Mouse (Mus musculus) liver, embryonic 11.5 days (tissue): ENCODE results near the gene Mbtps1. TPM values are rescaled to one million over a fixed set of nuclear protein-coding genes. Genes with fewer than 3 reads are reported as not detected.

ENCODE experiments used
- ATAC-seq: fragments of 200-750 bp; cut with Nextera tagmentation; replicated peaks from 2 replicates; pipeline ENCODE4 v1.8.0; 2017; ENCODE audit warnings: moderate number of reproducible peaks, mild to moderate bottlenecking, moderate TSS enrichment, moderate library complexity; ENCODE audit not compliant: low FRiP score
- DNase-seq: peaks from one replicate; pipeline ENCODE4 v3.0.0-alpha.2; 2017; ENCODE audit warnings: low spot score
- H3K27ac ChIP-seq: fragments of 300-500 bp; sonication (generic); 2 replicates; pipeline ENCODE4 v1.5.1; 2014; ENCODE audit warnings: mild to moderate bottlenecking, low read depth, low read length, control low read depth
- H3K27me3 ChIP-seq: fragments of 300-500 bp; sonication (generic); replicated peaks from 2 replicates; pipeline ENCODE4 v1.6.1; 2014; ENCODE audit warnings: low read length, mixed read lengths; ENCODE audit not compliant: control insufficient read depth, insufficient read depth
- H3K36me3 ChIP-seq: fragments of 300-500 bp; sonication (generic); 2 replicates; pipeline ENCODE4 v1.6.1; 2014; ENCODE audit warnings: mild to moderate bottlenecking, low read length, moderate library complexity, mixed read lengths; ENCODE audit not compliant: control insufficient read depth, insufficient read depth
- H3K4me1 ChIP-seq: fragments of 300-500 bp; sonication (generic); replicated peaks from 2 replicates; pipeline ENCODE4 v1.6.1; 2014; ENCODE audit warnings: low read length, mixed read lengths; ENCODE audit not compliant: control insufficient read depth, insufficient read depth
- H3K4me2 ChIP-seq: fragments of 300-500 bp; sonication (generic); 2 replicates; pipeline ENCODE4 v1.6.1; 2014; ENCODE audit warnings: mild to moderate bottlenecking, control low read depth, moderate library complexity
- H3K4me3 ChIP-seq: fragments of 300-500 bp; sonication (generic); 2 replicates; pipeline ENCODE4 v1.5.1; 2014; ENCODE audit warnings: low read depth, low read length, control low read depth
- H3K9ac ChIP-seq: fragments of 300-500 bp; sonication (generic); 2 replicates; pipeline ENCODE4 v1.6.1; 2014; ENCODE audit warnings: low read depth, low read length, control low read depth
- H3K9me3 ChIP-seq: fragments of 300-500 bp; sonication (generic); 2 replicates; pipeline ENCODE4 v1.6.1; 2016; ENCODE audit warnings: low read length, inconsistent platforms, mixed read lengths; ENCODE audit not compliant: control insufficient read depth
- WGBS: fragments of 180-500 bp; shearing (Covaris S2); extraction: QIAGEN DNeasy Blood & Tissue Kit; methylation state at CpG from one replicate; pipeline ENCODE4 v1.1.7; 2014; 5-methylcytosine and 5-hydroxymethylcytosine counted together
- polyA plus RNA-seq: library from polyadenylated mRNA; unstranded; fragments of >200 nt; fragmentation: Nextera tagmentation; extraction: Ambion mirVana; gene quantifications from 2 replicates; pipeline ENCODE4 v1.2.1, GENCODE M21; 2014

The Mbtps1 gene
- polyA plus RNA-seq, 1 experiment from 2014 or later, result 68.6 TPM

DNA sequence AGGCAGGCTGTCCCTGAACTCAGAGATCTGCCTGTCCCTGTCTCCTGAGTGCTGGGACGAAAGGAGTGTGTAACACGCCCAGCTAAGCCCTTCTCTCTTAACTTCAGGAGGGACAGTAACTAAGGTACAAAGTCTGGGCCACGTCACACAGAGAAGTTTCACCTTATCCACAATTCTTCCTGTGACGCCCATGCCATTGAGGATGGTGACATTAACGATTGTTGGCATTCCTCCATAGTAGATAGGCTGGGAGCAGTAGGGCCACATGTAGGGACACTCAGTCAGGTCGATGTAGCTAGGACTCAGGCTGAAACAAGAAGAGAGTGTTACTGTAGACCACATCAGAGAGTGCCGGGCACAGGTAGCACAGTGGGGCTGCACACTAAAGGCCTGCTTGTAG is 29.8 kb downstream of the Mbtps1 start:
- DNase-seq, result no peak
- Histone ChIP-seq H3K9ac (no peak overlapping the region), H3K4me1 (no peaks in the 10 kb centered on the region), H3K9me3 (no peaks in the 10 kb centered on the region), H3K4me3 (no peak overlapping the region), H3K4me2 (no peak overlapping the region), H3K27me3 (no peaks in the 10 kb centered on the region), H3K27ac (no peak overlapping the region), H3K36me3 (peaks cover 60% of the 10 kb centered on the region)
- 93% methylated on average over 7 of the region's 7 CpGs for WGBS
- ATAC-seq, result no peak

DNA sequence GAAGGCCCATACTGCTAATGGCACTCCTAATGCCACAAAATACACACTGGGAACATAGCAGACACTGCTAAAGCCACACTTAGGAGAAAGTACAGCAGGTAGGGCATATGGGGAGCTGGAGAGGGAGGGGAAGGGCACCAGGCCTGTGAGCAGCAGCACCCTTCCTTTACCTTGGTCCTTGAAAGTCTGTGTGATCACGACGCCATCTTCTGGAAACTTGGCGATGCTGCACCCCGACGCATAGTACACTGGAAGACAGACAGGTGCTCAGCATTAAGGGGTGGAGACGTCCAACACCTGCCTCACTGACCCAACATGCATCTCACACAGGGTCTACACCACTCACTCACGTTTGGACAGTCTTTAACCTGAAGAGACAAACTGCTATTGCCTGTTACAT is 38.4 kb downstream of the Mbtps1 start:
- WGBS, result 81% methylated on average over 7 of the region's 7 CpGs
- no peak overlapping the region for H3K27ac ChIP-seq
- no peak for DNase-seq

DNA sequence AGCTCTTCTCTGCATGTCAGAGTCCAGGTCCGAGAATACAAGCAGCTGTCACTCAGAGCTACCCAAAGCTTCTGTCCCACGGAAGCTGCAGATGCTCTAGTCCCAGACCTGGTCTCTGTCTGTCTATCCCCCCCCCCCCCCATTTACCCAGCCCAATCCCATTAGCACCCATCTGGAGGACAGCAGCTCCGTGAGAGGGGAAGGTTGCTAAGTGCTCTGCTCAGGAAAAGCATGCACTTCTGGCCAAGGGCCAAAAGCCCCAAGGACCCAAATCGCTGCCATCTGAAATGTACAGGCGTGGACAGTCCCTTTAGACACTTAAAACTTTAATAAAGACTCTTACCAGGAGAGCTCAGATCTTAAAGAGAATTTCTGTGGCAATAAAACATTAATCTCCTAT is 41.9 kb downstream of the Mbtps1 start:
- no peak overlapping the region for H3K9ac ChIP-seq
- no peaks in the 10 kb centered on the region for H3K9me3 ChIP-seq
- no peak for DNase-seq
- ATAC-seq, result no peak
- H3K4me3 ChIP-seq, result no peak overlapping the region
- H3K4me2 ChIP-seq, result no peak overlapping the region
- peaks cover 76% of the 10 kb centered on the region for H3K36me3 ChIP-seq
- no peak overlapping the region for H3K27ac ChIP-seq
- no peaks in the 10 kb centered on the region for H3K27me3 ChIP-seq
- 76% methylated on average over 5 of the region's 5 CpGs for WGBS
- no peaks in the 10 kb centered on the region for H3K4me1 ChIP-seq

More for the DNA sequence above, 38.4 kb downstream of the Mbtps1 start:
- H3K9me3 ChIP-seq, result no peaks in the 10 kb centered on the region
- peaks cover 71% of the 10 kb centered on the region for H3K36me3 ChIP-seq
- ATAC-seq, result no peak
- H3K9ac ChIP-seq, result no peak overlapping the region
- no peaks in the 10 kb centered on the region for H3K4me1 ChIP-seq
- H3K27me3 ChIP-seq, result no peaks in the 10 kb centered on the region
- no peak overlapping the region for H3K4me2 ChIP-seq
- H3K4me3 ChIP-seq, result no peak overlapping the region

DNA sequence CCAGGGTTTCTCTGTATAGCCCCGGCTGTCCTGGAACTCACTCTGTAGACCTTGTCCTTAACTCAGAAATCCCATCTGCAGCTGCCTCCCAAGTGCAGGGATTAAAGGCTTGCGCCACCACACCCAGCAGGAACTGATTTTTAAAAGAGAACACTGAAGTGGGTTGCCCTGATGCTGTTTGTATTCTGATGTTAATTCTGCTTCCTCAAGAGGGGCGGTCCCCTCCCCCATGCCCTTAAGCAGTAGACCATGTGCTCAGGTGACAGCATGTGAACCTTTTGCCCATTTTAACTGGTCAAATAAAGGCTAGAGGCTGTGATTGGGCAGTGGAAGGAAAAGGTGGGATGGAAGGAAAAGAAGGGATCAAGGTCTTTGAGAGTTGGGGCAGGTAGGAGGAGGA is 42.8 kb downstream of the Mbtps1 start:
- Histone ChIP-seq H3K4me2 (no peak overlapping the region), H3K27ac (no peak overlapping the region), H3K9me3 (no peaks in the 10 kb centered on the region), H3K27me3 (no peaks in the 10 kb centered on the region), H3K36me3 (peaks cover 73% of the 10 kb centered on the region), H3K4me3 (no peak overlapping the region), H3K9ac (no peak overlapping the region), H3K4me1 (no peaks in the 10 kb centered on the region)
- no peak for ATAC-seq
- DNase-seq, result no peak
- WGBS, result 90% methylated on average over 3 of the region's 3 CpGs

DNA sequence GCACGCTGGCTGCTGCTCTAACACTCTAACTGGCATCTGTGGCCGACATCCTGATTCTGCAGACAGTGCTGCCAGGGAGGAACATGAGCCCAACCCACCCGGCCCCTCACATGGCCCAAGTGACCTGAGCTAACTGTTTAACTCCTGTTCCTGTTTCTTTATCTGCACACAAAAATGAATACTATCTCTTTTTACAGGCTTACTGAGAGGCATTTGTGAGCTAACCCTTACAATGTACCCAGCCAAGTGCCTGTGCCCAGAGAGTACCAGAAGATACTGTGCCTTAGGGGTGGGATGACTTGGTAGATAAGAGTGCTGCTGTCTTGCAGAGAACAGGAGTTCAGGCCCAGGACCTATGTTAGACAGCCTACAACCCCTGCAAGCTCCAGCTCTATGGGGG is 43.6 kb downstream of the Mbtps1 start:
- Histone ChIP-seq H3K4me2 (no peak overlapping the region), H3K27ac (no peak overlapping the region), H3K4me3 (no peak overlapping the region), H3K4me1 (no peaks in the 10 kb centered on the region), H3K9me3 (no peaks in the 10 kb centered on the region), H3K9ac (no peak overlapping the region), H3K36me3 (peaks cover 73% of the 10 kb centered on the region), H3K27me3 (no peaks in the 10 kb centered on the region)
- ATAC-seq (peak; percentile 73), DNase-seq (no peak)
- WGBS, result 71% methylated on average over 3 of the region's 3 CpGs

DNA sequence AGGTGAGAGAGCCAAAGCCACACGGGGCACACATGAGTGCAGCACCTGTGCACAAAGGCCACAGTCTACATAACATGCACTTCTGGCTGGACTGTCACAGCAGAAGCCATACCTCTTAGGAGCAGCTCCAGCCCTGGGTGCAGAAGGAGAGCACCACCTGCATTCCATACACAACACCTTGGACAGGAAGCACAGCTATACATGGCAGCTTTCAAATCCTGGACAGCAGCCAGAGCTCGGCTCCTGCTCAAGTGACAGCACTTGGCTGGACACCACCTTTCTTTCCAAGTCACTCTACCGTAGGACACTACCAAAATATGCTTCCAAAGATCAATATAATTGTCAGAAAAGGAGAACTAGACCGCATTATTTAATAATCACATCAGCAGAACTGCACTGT is 45.1 kb downstream of the Mbtps1 start:
- Histone ChIP-seq H3K27me3 (no peaks in the 10 kb centered on the region), H3K36me3 (peaks cover 70% of the 10 kb centered on the region), H3K9ac (no peak overlapping the region), H3K4me3 (no peak overlapping the region), H3K4me2 (no peak overlapping the region), H3K27ac (no peak overlapping the region), H3K9me3 (no peaks in the 10 kb centered on the region), H3K4me1 (no peaks in the 10 kb centered on the region)
- no peak for DNase-seq
- WGBS, result 92% methylated on average over 4 of the region's 4 CpGs
- ATAC-seq, result no peak

DNA sequence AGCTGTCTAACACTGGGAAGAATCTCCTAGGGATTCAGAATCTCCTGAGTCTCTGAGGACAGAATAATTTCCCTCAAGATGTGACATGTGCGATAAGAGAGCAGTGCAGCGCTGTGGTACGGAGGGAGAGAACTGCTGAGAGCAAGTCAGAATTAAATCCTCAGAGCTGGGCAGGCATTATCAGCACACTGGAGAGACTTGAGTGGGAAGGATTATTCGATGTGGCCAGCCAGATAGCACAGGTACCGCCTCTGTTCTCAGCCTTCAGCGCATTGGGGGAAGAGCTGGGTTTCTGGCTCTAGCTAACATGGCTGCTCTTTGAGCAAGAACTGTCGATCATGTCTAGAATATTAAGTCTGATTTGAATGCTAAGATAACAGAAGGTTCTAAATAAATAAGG is 46.8 kb downstream of the Mbtps1 start:
- no peaks in the 10 kb centered on the region for H3K9me3 ChIP-seq
- DNase-seq (no peak), ATAC-seq (peak; percentile 22; the same call in 1 of the 2 replicates)
- no peak overlapping the region for H3K9ac ChIP-seq
- 85% methylated on average over 7 of the region's 7 CpGs for WGBS
- H3K27me3 ChIP-seq, result no peaks in the 10 kb centered on the region
- H3K4me3 ChIP-seq, result no peak overlapping the region
- no peaks in the 10 kb centered on the region for H3K4me1 ChIP-seq
- H3K27ac ChIP-seq, result no peak overlapping the region
- no peak overlapping the region for H3K4me2 ChIP-seq
- peaks cover 65% of the 10 kb centered on the region for H3K36me3 ChIP-seq

DNA sequence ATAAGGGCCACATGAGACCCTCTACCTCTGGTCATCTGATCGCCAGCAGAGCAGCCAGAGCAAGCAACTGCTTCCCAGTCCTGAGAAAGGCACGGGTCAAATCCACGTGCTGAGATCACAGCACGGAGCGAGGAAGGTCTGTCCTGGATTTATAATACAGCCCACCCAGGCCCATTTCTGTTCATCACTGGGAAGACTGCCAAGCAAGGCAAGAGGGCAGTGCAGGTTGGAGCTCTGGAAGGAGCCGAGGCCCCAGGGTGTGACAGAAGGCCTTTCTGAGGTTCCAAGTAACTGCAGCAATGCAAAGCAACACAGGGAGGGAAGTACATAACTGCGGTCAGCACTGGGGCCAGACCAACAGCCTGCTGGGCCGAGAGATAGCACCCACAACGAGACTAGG is 48.1 kb downstream of the Mbtps1 start:
- DNase-seq (no peak), ATAC-seq (no peak)
- no peaks in the 10 kb centered on the region for H3K27me3 ChIP-seq
- no peak overlapping the region for H3K9ac ChIP-seq
- H3K4me3 ChIP-seq, result no peak overlapping the region
- H3K4me2 ChIP-seq, result no peak overlapping the region
- 85% methylated on average over 9 of the region's 9 CpGs for WGBS
- H3K9me3 ChIP-seq, result no peaks in the 10 kb centered on the region
- H3K4me1 ChIP-seq, result no peaks in the 10 kb centered on the region
- peaks cover 60% of the 10 kb centered on the region for H3K36me3 ChIP-seq
- H3K27ac ChIP-seq, result no peak overlapping the region

DNA sequence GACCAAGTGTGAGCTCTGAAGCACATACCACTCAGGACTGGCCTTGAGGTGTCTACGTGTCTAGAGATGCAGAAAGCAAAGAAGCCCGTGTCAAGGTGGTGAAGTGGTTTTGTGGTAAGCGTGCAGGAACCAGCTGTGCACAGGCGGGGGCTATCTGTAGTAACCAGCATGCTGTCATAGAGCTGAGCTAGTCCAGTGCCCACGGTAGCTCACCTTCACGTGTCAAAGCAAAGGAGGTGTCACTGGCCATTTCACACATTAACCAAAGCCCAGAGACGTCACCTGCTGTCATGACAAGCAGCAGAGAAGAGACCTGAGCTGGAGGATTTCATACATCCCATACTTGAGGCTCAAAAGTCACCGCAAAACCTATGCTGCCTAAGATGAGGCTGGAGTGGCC is 52.4 kb downstream of the Mbtps1 start:
- H3K9ac ChIP-seq, result no peak overlapping the region
- peaks cover 3% of the 10 kb centered on the region; the same call in 1 of the 2 replicates for H3K27me3 ChIP-seq
- H3K4me1 ChIP-seq, result no peaks in the 10 kb centered on the region
- H3K4me3 ChIP-seq, result no peak overlapping the region
- no peaks in the 10 kb centered on the region for H3K9me3 ChIP-seq
- H3K27ac ChIP-seq, result no peak overlapping the region
- H3K4me2 ChIP-seq, result no peak overlapping the region
- peaks cover 27% of the 10 kb centered on the region for H3K36me3 ChIP-seq
- ATAC-seq, result 0 out of 2 replicates have a peak, but pooled peaks have one; percentile 21
- 64% methylated on average over 8 of the region's 8 CpGs for WGBS
- no peak for DNase-seq
